Mouse (Mus musculus) intestine, embryonic 14.5 days (tissue): ENCODE results near the gene Nudt9. TPM values are rescaled to one million over a fixed set of nuclear protein-coding genes. Genes with fewer than 3 reads are reported as not detected.

Experiments used
- ATAC-seq: fragments of 200-750 bp; cut with Nextera tagmentation; replicated peaks from 2 replicates; pipeline ENCODE4 v1.8.0; 2017; ENCODE audit warnings: low read depth, moderate number of reproducible peaks, moderate TSS enrichment, moderate library complexity; ENCODE audit not compliant: low FRiP score, low TSS enrichment
- DNase-seq: peaks from one replicate; pipeline ENCODE4 v3.0.0-alpha.2; 2018; ENCODE audit warnings: low spot score
- H3K27ac ChIP-seq: fragments of 300-500 bp; sonication (generic); 2 replicates; pipeline ENCODE4 v1.5.1; 2014; ENCODE audit warnings: low read depth, mild to moderate bottlenecking, control low read depth
- H3K27me3 ChIP-seq: fragments of 300-500 bp; sonication (generic); replicated peaks from 2 replicates; pipeline ENCODE4 v1.6.1; 2014; ENCODE audit warnings: low read length, control low read depth; ENCODE audit not compliant: control insufficient read depth, insufficient read depth
- H3K36me3 ChIP-seq: fragments of 300-500 bp; sonication (generic); 2 replicates; pipeline ENCODE4 v1.6.1; 2014; ENCODE audit warnings: low read length, control low read depth; ENCODE audit not compliant: control insufficient read depth, insufficient read depth
- H3K4me1 ChIP-seq: fragments of 300-500 bp; sonication (generic); replicated peaks from 2 replicates; pipeline ENCODE4 v1.6.1; 2014; ENCODE audit warnings: low read length, control low read depth, mixed read lengths; ENCODE audit not compliant: control insufficient read depth, insufficient read depth
- H3K4me2 ChIP-seq: fragments of 300-500 bp; sonication (generic); 2 replicates; pipeline ENCODE4 v1.6.1; 2014; ENCODE audit warnings: low read length
- H3K4me3 ChIP-seq: fragments of 300-500 bp; sonication (generic); 2 replicates; pipeline ENCODE4 v1.5.1; 2014; ENCODE audit warnings: low read depth, low read length, control low read depth, mixed read lengths
- H3K9ac ChIP-seq: fragments of 300-500 bp; sonication (generic); 2 replicates; pipeline ENCODE4 v1.6.1; 2014; ENCODE audit warnings: mild to moderate bottlenecking, low read length
- H3K9me3 ChIP-seq: fragments of 300-500 bp; sonication (generic); 2 replicates; pipeline ENCODE4 v1.6.1; 2016; ENCODE audit warnings: low read length, control low read depth; ENCODE audit not compliant: control insufficient read depth
- WGBS: fragments of 180-500 bp; shearing (Covaris S2); extraction: QIAGEN DNeasy Blood & Tissue Kit; methylation state at CpG from one replicate; pipeline ENCODE4 v1.1.7; 2014; 5-methylcytosine and 5-hydroxymethylcytosine counted together
- polyA plus RNA-seq: library from polyadenylated mRNA; unstranded; fragments of >200 nt; fragmentation: Nextera tagmentation; extraction: Ambion mirVana; gene quantifications from 2 replicates; pipeline ENCODE4 v1.2.1, GENCODE M21; 2014

Gene Nudt9
- polyA plus RNA-seq, 1 experiment from 2014 or later: 59.4 TPM

DNA sequence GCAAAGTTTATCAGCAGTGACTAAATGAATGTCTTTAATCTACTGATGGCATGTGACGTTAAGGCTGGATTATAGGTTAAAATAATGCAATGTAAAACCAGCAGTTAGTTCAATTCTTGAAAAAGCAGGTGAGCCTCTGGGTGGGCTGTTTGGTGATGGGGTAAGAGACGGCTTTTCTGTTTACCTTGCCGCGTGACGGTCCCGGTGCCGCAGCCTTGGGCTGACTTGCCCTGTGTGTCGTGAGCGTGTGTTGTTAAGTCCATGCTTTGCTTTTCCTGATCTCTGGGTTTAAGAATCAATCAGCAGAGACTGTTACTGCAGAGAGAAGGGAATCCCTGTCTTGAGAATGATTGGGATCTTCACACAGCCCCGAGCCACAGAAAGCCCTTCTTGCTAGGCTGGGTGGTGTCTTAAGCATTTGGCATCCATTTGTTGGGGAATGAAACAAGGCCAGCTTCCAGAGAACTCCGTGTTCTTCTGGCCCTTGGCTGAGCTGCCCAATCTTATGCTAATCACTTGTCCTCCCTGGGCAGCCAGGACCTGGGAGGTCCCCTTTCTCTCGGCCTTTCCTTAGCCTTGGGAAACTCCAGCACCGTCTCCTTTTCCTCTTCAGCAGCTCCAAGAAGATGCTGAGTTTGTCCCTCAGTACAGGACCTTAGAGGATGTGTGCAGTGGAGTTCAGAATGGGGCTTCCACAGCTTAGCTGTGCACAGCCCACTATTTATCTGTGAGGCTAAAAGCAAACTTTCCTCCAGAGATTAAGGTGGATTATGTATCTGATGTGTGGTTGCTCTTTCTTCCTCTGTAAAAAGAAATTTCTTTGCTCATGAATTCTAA, 16.0 kb downstream of the Nudt9 start:
- H3K4me3 ChIP-seq: no peak overlapping the region

DNA sequence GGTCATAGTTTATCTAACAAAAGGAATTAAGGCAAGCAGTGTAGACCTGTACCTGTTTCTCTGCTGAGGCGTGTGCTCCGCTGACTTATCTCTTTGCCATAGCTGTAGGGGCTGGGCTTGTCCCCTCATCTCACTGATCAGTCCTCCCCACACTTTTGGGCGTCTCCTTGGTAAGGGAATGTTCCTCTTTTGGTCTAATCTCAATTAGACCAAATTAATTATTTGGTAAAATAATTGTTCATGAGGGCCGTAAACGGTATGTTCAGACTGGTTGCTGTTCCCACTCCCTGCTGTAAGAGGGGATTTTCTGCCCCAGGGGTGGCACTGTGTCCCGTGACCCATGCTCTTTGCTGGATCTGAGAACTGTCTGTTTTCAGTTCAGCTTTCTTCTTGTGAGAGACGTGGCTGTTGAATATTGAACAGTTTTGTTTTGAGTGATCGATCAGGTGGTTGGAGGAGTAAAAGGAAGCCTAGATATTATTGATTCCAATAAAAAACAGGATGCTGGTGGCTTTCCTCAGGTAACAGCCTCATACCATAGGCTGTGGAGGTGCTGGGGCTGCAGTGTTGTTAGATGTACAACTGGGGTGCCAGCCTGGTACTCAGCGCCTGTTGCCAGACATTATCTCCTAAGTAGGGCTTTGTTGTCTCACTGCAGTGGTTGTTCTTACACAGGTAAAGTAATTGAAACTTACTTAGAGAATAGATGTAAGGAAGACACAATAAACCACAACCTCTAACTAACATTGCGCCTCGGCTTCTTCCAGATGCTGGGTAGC, 16.9 kb downstream of the Nudt9 start:
- Histone ChIP-seq H3K27me3 (no peaks in the 10 kb centered on the region), H3K27ac (no peak overlapping the region), H3K4me2 (no peak overlapping the region), H3K9ac (no peak overlapping the region), H3K4me3 (no peak overlapping the region), H3K4me1 (no peaks in the 10 kb centered on the region), H3K36me3 (peaks cover 61% of the 10 kb centered on the region), H3K9me3 (no peaks in the 10 kb centered on the region)
- WGBS: 88% methylated on average over 11 of the region's 11 CpGs
- DNase-seq (no peak), ATAC-seq (no peak)

More for the DNA sequence above, 16.0 kb downstream of the Nudt9 start:
- Histone ChIP-seq H3K9me3 (no peaks in the 10 kb centered on the region), H3K9ac (no peak overlapping the region), H3K4me2 (no peak overlapping the region), H3K27ac (no peak overlapping the region), H3K4me1 (no peaks in the 10 kb centered on the region), H3K27me3 (no peaks in the 10 kb centered on the region), H3K36me3 (peaks cover 64% of the 10 kb centered on the region)
- WGBS: 87% methylated on average over 13 of the region's 13 CpGs
- DNase-seq: no peak
- no peak for ATAC-seq

DNA sequence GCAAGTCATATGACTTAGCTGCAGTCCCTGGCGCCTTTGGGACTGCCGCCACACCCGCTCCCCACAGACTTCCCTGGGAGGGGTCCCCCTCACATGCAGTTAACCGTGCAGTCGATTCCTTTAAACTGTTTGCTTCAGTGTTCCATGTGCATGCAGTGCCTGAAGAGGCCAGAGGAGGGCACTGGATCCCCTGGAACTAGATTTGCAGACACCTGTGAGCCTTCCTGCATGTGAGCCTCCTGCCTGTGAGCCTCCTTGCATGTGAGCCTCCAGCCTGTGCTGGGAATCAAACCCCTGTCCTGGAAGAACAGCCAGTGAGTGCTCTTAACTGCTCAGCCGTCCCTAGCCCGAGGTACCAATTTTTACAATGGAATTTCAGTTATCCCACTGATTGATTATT, 22.6 kb downstream of the Nudt9 start:
- Histone ChIP-seq H3K36me3 (peaks cover 13% of the 10 kb centered on the region), H3K27me3 (no peaks in the 10 kb centered on the region), H3K4me1 (no peaks in the 10 kb centered on the region), H3K4me2 (no peak overlapping the region), H3K9ac (no peak overlapping the region), H3K4me3 (no peak overlapping the region), H3K9me3 (no peaks in the 10 kb centered on the region), H3K27ac (no peak overlapping the region)
- DNase-seq: no peak
- ATAC-seq: no peak; the same call in 1 of the 2 replicates
- 91% methylated on average over 7 of the region's 7 CpGs for WGBS

DNA sequence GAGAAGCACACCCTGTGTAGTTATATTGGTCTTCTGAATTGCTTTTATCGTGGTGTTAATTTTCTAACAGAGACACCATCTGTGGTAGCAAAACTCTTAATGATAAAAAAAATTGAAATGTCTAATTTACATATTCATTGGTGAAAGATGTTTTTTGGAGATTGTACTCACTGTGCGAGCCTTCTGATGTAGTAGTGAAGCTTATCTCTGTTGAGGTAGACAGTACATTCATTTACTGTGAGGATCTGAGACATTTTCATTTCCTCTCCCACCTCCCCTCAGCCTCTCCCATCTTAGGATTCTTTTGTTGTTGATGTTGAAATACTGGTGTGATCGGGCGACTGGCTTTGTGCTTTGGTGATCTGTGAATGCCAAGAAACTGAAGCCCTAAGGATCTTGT, 24.9 kb downstream of the Nudt9 start:
- H3K9ac ChIP-seq: no peak overlapping the region
- no peak overlapping the region for H3K4me2 ChIP-seq
- 88% methylated on average over 4 of the region's 4 CpGs for WGBS
- no peaks in the 10 kb centered on the region for H3K36me3 ChIP-seq
- H3K4me1 ChIP-seq: no peaks in the 10 kb centered on the region
- ATAC-seq (no peak), DNase-seq (no peak)
- H3K27ac ChIP-seq: no peak overlapping the region
- no peaks in the 10 kb centered on the region for H3K27me3 ChIP-seq
- H3K4me3 ChIP-seq: no peak overlapping the region
- no peaks in the 10 kb centered on the region for H3K9me3 ChIP-seq

DNA sequence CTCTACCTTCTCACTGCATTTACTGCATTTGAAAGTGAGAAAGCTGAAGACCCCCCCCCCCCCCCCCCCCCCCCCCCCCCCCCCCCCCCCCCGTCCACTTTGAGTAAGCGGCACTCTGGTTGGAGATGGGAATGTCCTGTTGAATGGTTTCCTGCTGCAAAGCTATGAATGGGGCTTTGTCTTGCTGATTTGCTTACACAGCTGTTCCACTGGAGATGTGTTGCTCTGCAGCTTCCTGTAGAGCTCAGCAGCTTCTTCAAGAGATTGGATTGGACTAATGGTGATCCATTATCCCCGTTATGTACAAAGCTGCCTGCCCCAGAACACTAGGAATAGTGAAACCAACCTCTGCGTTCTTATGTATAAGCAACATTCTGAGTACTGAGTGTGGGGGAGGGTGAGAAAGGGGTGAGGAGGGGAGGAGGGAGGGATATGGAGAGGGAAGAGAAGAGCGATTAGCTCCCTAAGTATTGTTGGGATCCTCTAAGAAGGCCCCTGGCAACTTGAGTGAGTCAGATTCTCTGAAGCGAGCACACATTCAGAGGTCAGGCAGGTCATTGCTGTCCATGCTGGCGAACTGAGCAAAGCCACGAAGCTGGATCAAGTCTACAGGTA, 26.3 kb downstream of the Nudt9 start:
- DNase-seq (peak; percentile 62), ATAC-seq (peak; percentile 89)
- Histone ChIP-seq H3K9ac (no peak overlapping the region), H3K9me3 (no peaks in the 10 kb centered on the region), H3K27ac (peak overlapping the region; percentile 64), H3K27me3 (no peaks in the 10 kb centered on the region), H3K36me3 (no peaks in the 10 kb centered on the region), H3K4me3 (no peak overlapping the region), H3K4me1 (no peaks in the 10 kb centered on the region; the same call in 1 of the 2 replicates), H3K4me2 (peak overlapping the region; percentile 30; the same call in 1 of the 2 replicates)
- 31% methylated on average over 6 of the region's 8 CpGs for WGBS

DNA sequence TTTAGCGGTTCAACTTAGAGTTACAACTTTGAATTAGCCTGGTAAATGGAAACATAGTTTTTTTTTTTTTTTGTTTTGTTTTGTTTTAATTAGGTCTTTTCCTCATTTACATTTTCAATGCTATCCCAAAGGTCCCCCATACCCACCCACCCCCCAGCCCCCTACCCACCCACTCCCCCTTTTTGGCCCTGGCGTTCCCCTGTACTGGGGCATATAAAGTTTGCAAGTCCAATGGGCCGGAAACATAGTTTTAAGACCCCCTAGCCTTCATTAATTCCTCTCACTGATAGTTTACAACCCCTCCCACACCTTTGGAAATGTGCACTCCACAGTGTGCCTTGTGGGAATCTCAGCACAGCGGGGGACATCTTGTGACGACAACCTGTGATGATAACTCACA, 27.5 kb downstream of the Nudt9 start:
- no peak overlapping the region for H3K9ac ChIP-seq
- H3K4me3 ChIP-seq: no peak overlapping the region
- no peak overlapping the region for H3K4me2 ChIP-seq
- H3K4me1 ChIP-seq: no peaks in the 10 kb centered on the region; the same call in 1 of the 2 replicates
- no peak overlapping the region for H3K27ac ChIP-seq
- WGBS: 87% methylated on average over 5 of the region's 5 CpGs
- no peaks in the 10 kb centered on the region for H3K36me3 ChIP-seq
- ATAC-seq (peak; percentile 83), DNase-seq (no peak)
- H3K27me3 ChIP-seq: no peaks in the 10 kb centered on the region
- H3K9me3 ChIP-seq: no peaks in the 10 kb centered on the region

DNA sequence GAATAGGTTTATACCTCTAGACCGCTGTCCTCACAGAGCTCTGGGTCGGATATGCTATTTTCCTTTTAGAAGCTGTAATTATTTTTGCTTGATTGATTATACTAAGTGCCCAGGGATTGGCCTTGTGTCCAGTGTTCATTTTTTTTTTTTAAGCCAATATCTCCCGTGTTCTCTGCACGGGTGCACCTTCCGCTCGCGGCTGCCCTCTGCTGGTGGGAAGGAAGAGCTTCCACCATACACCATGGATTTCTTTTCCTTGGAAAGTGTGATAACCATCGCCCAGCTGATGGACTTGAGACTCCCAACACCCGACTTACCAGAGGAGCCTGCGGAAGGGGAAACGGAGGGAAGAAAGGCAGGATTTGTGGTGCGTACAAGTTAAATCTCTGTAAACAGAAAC, 28.3 kb downstream of the Nudt9 start:
- Histone ChIP-seq H3K9ac (no peak overlapping the region), H3K4me1 (no peaks in the 10 kb centered on the region; the same call in 1 of the 2 replicates), H3K9me3 (no peaks in the 10 kb centered on the region), H3K4me2 (no peak overlapping the region), H3K36me3 (no peaks in the 10 kb centered on the region), H3K4me3 (no peak overlapping the region), H3K27ac (no peak overlapping the region), H3K27me3 (no peaks in the 10 kb centered on the region)
- 25% methylated on average over 12 of the region's 12 CpGs for WGBS
- DNase-seq (peak; percentile 81), ATAC-seq (0 out of 2 replicates have a peak, but pooled peaks have one; percentile 47)

DNA sequence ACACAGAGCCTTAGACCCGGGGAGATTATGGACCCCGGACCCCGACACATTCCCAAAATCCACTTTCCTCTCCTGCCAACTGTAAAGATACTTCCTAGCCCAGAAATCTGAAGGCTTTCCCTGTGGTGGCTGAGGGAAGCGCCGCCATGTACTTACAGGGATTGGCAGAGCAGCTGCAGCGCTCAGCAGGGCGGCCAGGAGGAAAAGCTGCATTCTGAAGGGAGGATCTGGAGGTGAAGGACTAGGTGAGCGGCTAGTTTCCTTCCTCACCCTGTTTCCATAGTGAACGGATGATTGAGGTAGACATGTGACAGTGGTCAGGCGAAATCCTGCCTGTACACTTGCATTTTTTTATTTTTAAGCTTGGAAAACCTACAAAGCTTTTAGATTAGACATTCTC, 30.3 kb downstream of the Nudt9 start:
- Histone ChIP-seq H3K36me3 (0 out of 2 replicates have a peak, but pooled peaks cover 6% of the 10 kb centered on the region), H3K4me2 (no peak overlapping the region), H3K9me3 (no peaks in the 10 kb centered on the region), H3K4me3 (no peak overlapping the region), H3K9ac (no peak overlapping the region), H3K27me3 (no peaks in the 10 kb centered on the region), H3K27ac (no peak overlapping the region), H3K4me1 (no peaks in the 10 kb centered on the region; the same call in 1 of the 2 replicates)
- DNase-seq (no peak), ATAC-seq (no peak)
- 27% methylated on average over 10 of the region's 10 CpGs for WGBS
